Mouse (Mus musculus): ENCODE measurements around the gene Nfyb. TPM values are rescaled to one million over a fixed set of nuclear protein-coding genes. Genes with fewer than 3 reads are reported as not detected.

The Nfyb gene
- polyA plus RNA-seq, 1 experiment from 2014 or later, result 57.3 TPM

- peak overlapping the region; percentile 94 for H3K4me3 ChIP-seq
- under 1% methylated on average over 57 of the region's 59 CpGs for WGBS
- no peaks in the 10 kb centered on the region for H3K9me3 ChIP-seq
- peak overlapping the region; percentile 86 for H3K9ac ChIP-seq
- no peaks in the 10 kb centered on the region for H3K27me3 ChIP-seq
- peak overlapping the region; percentile 85 for H3K4me2 ChIP-seq
- H3K4me1 ChIP-seq, result peaks cover 13% of the 10 kb centered on the region
- peak overlapping the region; percentile 83 for H3K27ac ChIP-seq
- H3K36me3 ChIP-seq, result peaks cover 12% of the 10 kb centered on the region
- peak; percentile 76 for ATAC-seq (ENCODE audit: insufficient number of reproducible peaks, insufficient read depth, low FRiP score, low TSS enrichment, low read depth)
Measured at GRCm38 (mm10) chr10:82699296-82699941, 64.5 kb downstream of the Nfyb start.

- H3K36me3 ChIP-seq, result peaks cover 8% of the 10 kb centered on the region; the same call in 1 of the 2 replicates
- peak overlapping the region; percentile 85 for H3K4me2 ChIP-seq
- H3K9me3 ChIP-seq, result no peaks in the 10 kb centered on the region
- peak; percentile 90 for ATAC-seq (ENCODE audit: insufficient number of reproducible peaks, insufficient read depth, low FRiP score, low TSS enrichment, low read depth)
- H3K4me1 ChIP-seq, result peaks cover 13% of the 10 kb centered on the region
- H3K27me3 ChIP-seq, result no peaks in the 10 kb centered on the region
- 1% methylated on average over 37 of the region's 42 CpGs for WGBS
- peak overlapping the region; percentile 94 for H3K4me3 ChIP-seq
- H3K9ac ChIP-seq, result peak overlapping the region; percentile 86
- peak overlapping the region; percentile 83 for H3K27ac ChIP-seq
Measured at GRCm38 (mm10) chr10:82698712-82699261, 65.2 kb downstream of the Nfyb start.

Other genes starting within 250 kb of the Nfyb start
- gene 1190007I07Rik, start 140.9 kb downstream of the Nfyb start, polyA plus RNA-seq (2015; fragmentation: Nextera tagmentation; extraction: Ambion mirVana), result 39.7 and 43.2 TPM in 2 replicates
- gene Tdg, start 134.3 kb downstream of the Nfyb start, polyA plus RNA-seq (2015; fragmentation: Nextera tagmentation; extraction: Ambion mirVana), result 153 and 156 TPM in 2 replicates
- 14.4 and 15.3 TPM in 2 replicates for gene Glt8d2, start 73.5 kb downstream of the Nfyb start, polyA plus RNA-seq (2015; fragmentation: Nextera tagmentation; extraction: Ambion mirVana)
- 44.5 and 45.5 TPM in 2 replicates for gene Hcfc2, start 68.0 kb downstream of the Nfyb start, polyA plus RNA-seq (2015; fragmentation: Nextera tagmentation; extraction: Ambion mirVana)
- 99.4 and 99.8 TPM in 2 replicates for gene Txnrd1, start 69.8 kb upstream of the Nfyb start, polyA plus RNA-seq (2015; fragmentation: Nextera tagmentation; extraction: Ambion mirVana)
- 0.33 and 0.67 TPM in 2 replicates for gene Eid3, start 102.5 kb upstream of the Nfyb start, polyA plus RNA-seq (2015; fragmentation: Nextera tagmentation; extraction: Ambion mirVana)
- gene Chst11, start 221.4 kb upstream of the Nfyb start, polyA plus RNA-seq (2015; fragmentation: Nextera tagmentation; extraction: Ambion mirVana), result 2.6 and 3.6 TPM in 2 replicates

Data from embryonic facial prominence, embryonic 13.5 days (tissue).